Comparison of ENCODE assay signal across 19 mouse cellular contexts in the genomic region with DNA sequence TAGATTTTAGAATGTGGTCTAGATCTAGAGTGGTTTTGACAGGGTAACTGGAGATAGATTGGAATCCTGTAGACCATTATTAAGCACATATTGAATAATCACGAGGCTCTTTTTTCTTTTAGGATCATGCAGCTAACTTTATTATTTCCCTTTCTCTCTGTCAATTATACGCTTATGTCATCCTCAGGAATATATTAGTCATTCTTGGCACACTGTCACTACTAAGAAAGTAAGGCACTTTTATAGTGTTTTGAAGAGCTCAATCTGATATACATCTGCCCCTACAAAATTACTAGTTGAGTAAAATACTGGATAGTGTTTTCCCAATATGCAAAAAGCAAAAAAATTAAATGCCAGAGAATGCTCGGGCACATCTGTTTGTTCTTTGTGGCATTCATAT. TPM values are rescaled to one million over a fixed set of nuclear protein-coding genes. Genes with fewer than 3 reads are reported as not detected.
"Had no signal": no experiment of that assay in that cellular context is flagged by ENCODE, and none has a peak within 500 bp of the region (broad histone marks: within the 10 kb centered on the region; RNA-seq: fewer than 3 reads in every experiment).

No protein-coding gene starts in this region.

- H3K9me3 ChIP-seq: megakaryocyte, embryonic 14.5 days; midbrain, embryonic 13.5 days; midbrain, embryonic 15.5 days; neural tube, embryonic 13.5 days; neural tube, embryonic 15.5 days had no signal

- H3K36me3 ChIP-seq: midbrain, embryonic 13.5 days; midbrain, embryonic 15.5 days; neural tube, embryonic 13.5 days; neural tube, embryonic 15.5 days had no signal

- DNase-seq: lung, adult 18-20 months; lung, embryonic 14.5 days; lung, postnatal 10 days; lung, postnatal 4 days; retina, postnatal 1 day; right cerebral cortex, adult 18-20 months; right cerebral cortex, postnatal 25 days; right cerebral cortex, postnatal 4 days; spleen, adult 18-20 months; thymus, adult 18-20 months; thymus, postnatal 14 days; thymus, postnatal 36 days had no signal

- H3K4me1 ChIP-seq: megakaryocyte, embryonic 14.5 days; midbrain, embryonic 13.5 days; midbrain, embryonic 15.5 days; neural tube, embryonic 13.5 days had no signal

- H3K27ac ChIP-seq: midbrain, embryonic 13.5 days; midbrain, embryonic 15.5 days; neural tube, embryonic 13.5 days; neural tube, embryonic 15.5 days had no signal

- H3K27me3 ChIP-seq: megakaryocyte, embryonic 14.5 days; midbrain, embryonic 13.5 days; midbrain, embryonic 15.5 days; neural tube, embryonic 13.5 days; neural tube, embryonic 15.5 days had no signal

- H3K9ac ChIP-seq: lung, embryonic 14.5 days; midbrain, embryonic 13.5 days; midbrain, embryonic 15.5 days; neural tube, embryonic 13.5 days; neural tube, embryonic 15.5 days had no signal

- H3K4me2 ChIP-seq: lung, embryonic 14.5 days; midbrain, embryonic 11.5 days; midbrain, embryonic 13.5 days; midbrain, embryonic 15.5 days; neural tube, embryonic 13.5 days; neural tube, embryonic 15.5 days had no signal

- ATAC-seq: midbrain, embryonic 13.5 days; midbrain, embryonic 15.5 days had no signal

- H3K4me3 ChIP-seq: megakaryocyte, embryonic 14.5 days; midbrain, embryonic 13.5 days; midbrain, embryonic 15.5 days; neural tube, embryonic 13.5 days; neural tube, embryonic 15.5 days had no signal

RNA-seq across cellular contexts. Expression of a gene that starts 43.6 kb away (rescaled TPM):
- total RNA-seq: monocyte, adult 5-6 weeks had no signal
